Mouse (Mus musculus) small intestine, adult 2 months (tissue): ENCODE measurements around the gene Hba-a1.

Experiments
- CTCF ChIP-seq: fragments of 200-500 bp; IDR thresholded peaks from 2 replicates; pipeline ENCODE4 v1.5.1; 2012; ENCODE audit warnings: low read depth, mild to moderate bottlenecking, control low read depth, inconsistent platforms, low read length, moderate library complexity, mixed read lengths; ENCODE audit not compliant: insufficient replicate concordance, insufficient read length; ENCODE audit errors: extremely low read depth
- POLR2A ChIP-seq: fragments of 200-500 bp; IDR thresholded peaks from 2 replicates; pipeline ENCODE4 v1.6.1; 2012; ENCODE audit warnings: low read depth, mild to moderate bottlenecking, control low read depth, inconsistent platforms, low read length, moderate library complexity

DNA sequence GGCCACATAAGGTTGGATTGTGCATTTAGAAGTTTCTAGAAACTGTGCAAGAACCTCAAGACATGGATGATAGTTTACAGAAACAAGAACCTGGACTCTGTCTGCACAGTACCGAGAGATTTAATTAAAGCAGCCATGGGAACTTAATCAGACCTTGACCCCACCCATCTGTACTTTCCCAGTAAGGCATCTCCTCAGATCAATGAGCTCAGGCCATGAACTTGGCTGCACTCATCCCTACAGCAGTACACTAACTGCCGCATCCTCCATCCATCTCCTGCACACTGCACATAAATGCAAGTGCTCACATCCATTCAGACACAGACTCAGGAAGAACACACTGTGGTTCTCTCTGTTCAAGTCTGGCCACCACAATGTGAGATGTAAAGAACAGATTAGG is 2.7 kb upstream of the Hba-a1 start:
- TF ChIP-seq POLR2A (no peak), CTCF (no peak)
